Mouse (Mus musculus): ENCODE results near the gene Lpar1. TPM values are rescaled to one million over a fixed set of nuclear protein-coding genes. Genes with fewer than 3 reads are reported as not detected.
"Not testable (repeated sequence)": the region's sequence is repeated elsewhere in the genome, so short reads cannot be mapped to it uniquely, and the experiment has no call there.

Gene Lpar1
- polyA plus RNA-seq, 1 experiment from 2014 or later: 115 TPM

DNA sequence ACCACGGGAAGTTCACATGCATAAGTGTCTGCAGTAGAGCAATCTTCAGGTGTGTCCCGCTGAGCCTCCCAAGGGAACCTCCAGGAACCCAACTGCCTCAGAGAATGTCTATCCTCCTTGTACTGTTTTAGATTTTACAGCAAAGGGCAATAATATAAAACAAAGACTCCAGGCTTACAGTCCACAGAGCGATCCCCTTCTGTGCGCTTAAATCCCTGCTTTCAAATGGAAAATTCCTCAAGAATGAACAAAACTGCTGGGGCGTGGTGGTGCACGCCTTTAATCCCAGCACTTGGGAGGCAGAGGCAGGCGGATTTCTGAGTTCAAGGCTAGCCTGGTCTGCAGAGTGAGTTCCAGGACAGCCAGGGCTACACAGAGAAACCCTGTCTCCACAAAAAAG lies 11.0 kb downstream of the Lpar1 start:
- not testable (repeated sequence) for DNase-seq (ENCODE audit: low spot score); H3K27ac ChIP-seq (replicated peaks; ENCODE audit: low read depth, low read length); ATAC-seq (ENCODE audit: low read depth); H3K9ac ChIP-seq (ENCODE audit: low read depth, low read length); H3K4me2 ChIP-seq (ENCODE audit: low read depth, low read length); H3K9me3 ChIP-seq (ENCODE audit: control insufficient read depth, low read length); H3K27me3 ChIP-seq (replicated peaks; ENCODE audit: control insufficient read depth, insufficient read depth, low read length); H3K4me3 ChIP-seq (ENCODE audit: low read depth, low read length)
- 85% methylated on average over 7 of the region's 7 CpGs for WGBS
- Histone ChIP-seq H3K36me3 (ENCODE audit: control insufficient read depth, insufficient read depth, low read length) (peaks cover 39% of the 10 kb centered on the region), H3K4me1 (ENCODE audit: control insufficient read depth, insufficient read depth, low read length) (peaks cover 26% of the 10 kb centered on the region)

DNA sequence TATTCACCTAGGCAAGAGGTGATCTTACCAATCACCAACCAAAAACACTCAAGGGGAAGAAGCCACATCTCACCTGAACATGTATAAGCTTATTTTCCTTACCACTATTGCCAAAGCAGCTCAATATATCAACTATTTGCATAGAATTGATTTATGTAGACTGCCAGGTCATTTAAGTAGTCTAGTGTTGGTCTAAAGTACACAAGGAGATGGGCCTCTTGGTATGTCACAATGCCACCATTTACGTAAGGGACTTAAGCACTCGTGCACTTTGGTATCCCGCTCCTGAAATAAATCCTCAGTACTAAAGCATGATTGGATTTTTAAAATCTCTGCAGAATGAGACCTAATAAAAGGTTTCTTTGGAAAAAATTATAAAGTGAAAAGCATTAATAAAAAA lies 12.9 kb downstream of the Lpar1 start:
- H3K4me1 ChIP-seq (ENCODE audit: control insufficient read depth, insufficient read depth, low read length): peaks cover 11% of the 10 kb centered on the region
- ATAC-seq (ENCODE audit: low read depth) (no peak), DNase-seq (ENCODE audit: low spot score) (no peak)
- no peak overlapping the region for H3K27ac ChIP-seq (replicated peaks; ENCODE audit: low read depth, low read length)
- WGBS: 91% methylated on average over 3 of the region's 3 CpGs
- no peak overlapping the region for H3K4me3 ChIP-seq (ENCODE audit: low read depth, low read length)
- H3K4me2 ChIP-seq (ENCODE audit: low read depth, low read length): no peak overlapping the region
- no peak overlapping the region for H3K9ac ChIP-seq (ENCODE audit: low read depth, low read length)
- no peaks in the 10 kb centered on the region for H3K27me3 ChIP-seq (replicated peaks; ENCODE audit: control insufficient read depth, insufficient read depth, low read length)
- peaks cover 4% of the 10 kb centered on the region; the same call in 1 of the 2 replicates for H3K9me3 ChIP-seq (ENCODE audit: control insufficient read depth, low read length)
- peaks cover 35% of the 10 kb centered on the region for H3K36me3 ChIP-seq (ENCODE audit: control insufficient read depth, insufficient read depth, low read length)

DNA sequence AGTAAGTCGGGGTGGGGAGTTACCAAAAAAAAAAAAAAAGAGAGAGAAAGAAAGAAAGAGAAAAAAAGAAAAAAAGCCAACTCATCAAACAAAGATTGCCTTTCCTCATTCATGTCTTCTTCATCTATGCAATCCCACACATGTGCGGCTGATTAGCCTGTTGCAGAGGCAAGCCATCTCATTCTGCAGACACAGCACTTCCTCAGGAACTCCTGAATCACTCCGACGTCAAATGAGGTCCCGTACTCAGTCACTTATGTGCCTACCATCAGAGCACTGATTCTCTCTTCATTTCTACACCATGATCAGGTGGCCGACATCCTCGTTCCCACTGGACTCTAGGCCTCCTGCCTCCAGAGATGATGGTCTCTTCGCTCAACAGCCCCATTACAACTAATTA lies 13.3 kb downstream of the Lpar1 start:
- H3K4me2 ChIP-seq (ENCODE audit: low read depth, low read length): no peak overlapping the region
- 63% methylated on average over 8 of the region's 8 CpGs for WGBS
- no peak overlapping the region for H3K27ac ChIP-seq (replicated peaks; ENCODE audit: low read depth, low read length)
- peaks cover 31% of the 10 kb centered on the region for H3K36me3 ChIP-seq (ENCODE audit: control insufficient read depth, insufficient read depth, low read length)
- H3K4me1 ChIP-seq (ENCODE audit: control insufficient read depth, insufficient read depth, low read length): peaks cover 7% of the 10 kb centered on the region
- DNase-seq (ENCODE audit: low spot score) (peak; percentile 34), ATAC-seq (ENCODE audit: low read depth) (no peak)
- no peaks in the 10 kb centered on the region for H3K27me3 ChIP-seq (replicated peaks; ENCODE audit: control insufficient read depth, insufficient read depth, low read length)
- H3K9me3 ChIP-seq (ENCODE audit: control insufficient read depth, low read length): peaks cover 4% of the 10 kb centered on the region; the same call in 1 of the 2 replicates
- H3K9ac ChIP-seq (ENCODE audit: low read depth, low read length): no peak overlapping the region
- H3K4me3 ChIP-seq (ENCODE audit: low read depth, low read length): no peak overlapping the region

DNA sequence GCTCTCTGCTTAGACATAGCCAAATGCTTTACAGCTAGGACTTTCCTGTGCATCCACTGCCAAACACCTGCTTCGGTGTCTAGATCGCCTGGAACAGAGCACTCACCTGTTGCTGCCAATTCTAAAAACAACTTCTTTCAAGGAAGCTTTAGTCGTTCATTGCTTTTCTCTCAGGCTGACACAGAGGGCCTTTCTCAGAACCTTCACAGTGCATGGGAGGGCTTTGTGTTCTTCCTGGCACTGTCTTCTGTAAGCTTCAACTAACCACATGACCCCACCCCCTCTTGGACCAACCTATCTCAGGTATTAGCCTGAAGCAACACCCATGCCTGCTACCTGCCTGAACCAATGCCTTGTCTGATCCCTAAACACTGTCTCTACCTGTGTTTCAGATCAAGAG lies 15.0 kb downstream of the Lpar1 start:
- H3K9me3 ChIP-seq (ENCODE audit: control insufficient read depth, low read length): peaks cover 4% of the 10 kb centered on the region; the same call in 1 of the 2 replicates
- DNase-seq (ENCODE audit: low spot score) (peak; percentile 56), ATAC-seq (ENCODE audit: low read depth) (peak; percentile 68)
- no peak overlapping the region for H3K4me2 ChIP-seq (ENCODE audit: low read depth, low read length)
- WGBS: 73% methylated on average over 3 of the region's 3 CpGs
- no peak overlapping the region for H3K4me3 ChIP-seq (ENCODE audit: low read depth, low read length)
- H3K9ac ChIP-seq (ENCODE audit: low read depth, low read length): no peak overlapping the region
- H3K27ac ChIP-seq (replicated peaks; ENCODE audit: low read depth, low read length): peak overlapping the region; percentile 13; the same call in 1 of the 2 replicates
- H3K27me3 ChIP-seq (replicated peaks; ENCODE audit: control insufficient read depth, insufficient read depth, low read length): no peaks in the 10 kb centered on the region
- H3K4me1 ChIP-seq (ENCODE audit: control insufficient read depth, insufficient read depth, low read length): peaks cover 23% of the 10 kb centered on the region
- H3K36me3 ChIP-seq (ENCODE audit: control insufficient read depth, insufficient read depth, low read length): peaks cover 17% of the 10 kb centered on the region

DNA sequence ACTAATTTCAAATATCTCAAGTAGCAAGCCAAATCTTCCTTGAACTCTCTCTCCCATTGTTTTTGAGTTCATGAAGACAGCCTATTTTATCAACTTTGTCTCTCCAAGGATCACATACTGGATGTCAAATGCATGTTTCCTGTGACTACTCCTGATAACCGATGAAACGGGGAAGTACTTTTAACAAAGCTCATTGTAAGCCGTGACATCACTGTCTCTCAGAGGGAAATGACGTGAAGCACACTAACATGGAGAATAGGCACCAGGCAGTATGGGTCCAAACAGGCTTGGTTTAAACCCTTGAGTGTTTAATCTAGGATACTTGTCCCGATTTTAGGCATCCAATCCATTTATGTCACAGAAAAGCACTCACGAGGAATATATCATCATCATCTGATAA lies 17.9 kb downstream of the Lpar1 start:
- H3K36me3 ChIP-seq (ENCODE audit: control insufficient read depth, insufficient read depth, low read length): peaks cover 5% of the 10 kb centered on the region; the same call in 1 of the 2 replicates
- 84% methylated on average over 6 of the region's 6 CpGs for WGBS
- no peak overlapping the region for H3K9ac ChIP-seq (ENCODE audit: low read depth, low read length)
- DNase-seq (ENCODE audit: low spot score): no peak
- H3K4me1 ChIP-seq (ENCODE audit: control insufficient read depth, insufficient read depth, low read length): peaks cover 31% of the 10 kb centered on the region
- no peak overlapping the region for H3K4me3 ChIP-seq (ENCODE audit: low read depth, low read length)
- H3K27me3 ChIP-seq (replicated peaks; ENCODE audit: control insufficient read depth, insufficient read depth, low read length): no peaks in the 10 kb centered on the region
- no peak overlapping the region for H3K4me2 ChIP-seq (ENCODE audit: low read depth, low read length)
- peaks cover 4% of the 10 kb centered on the region; the same call in 1 of the 2 replicates for H3K9me3 ChIP-seq (ENCODE audit: control insufficient read depth, low read length)
- no peak for ATAC-seq (ENCODE audit: low read depth)
- no peak overlapping the region for H3K27ac ChIP-seq (replicated peaks; ENCODE audit: low read depth, low read length)

DNA sequence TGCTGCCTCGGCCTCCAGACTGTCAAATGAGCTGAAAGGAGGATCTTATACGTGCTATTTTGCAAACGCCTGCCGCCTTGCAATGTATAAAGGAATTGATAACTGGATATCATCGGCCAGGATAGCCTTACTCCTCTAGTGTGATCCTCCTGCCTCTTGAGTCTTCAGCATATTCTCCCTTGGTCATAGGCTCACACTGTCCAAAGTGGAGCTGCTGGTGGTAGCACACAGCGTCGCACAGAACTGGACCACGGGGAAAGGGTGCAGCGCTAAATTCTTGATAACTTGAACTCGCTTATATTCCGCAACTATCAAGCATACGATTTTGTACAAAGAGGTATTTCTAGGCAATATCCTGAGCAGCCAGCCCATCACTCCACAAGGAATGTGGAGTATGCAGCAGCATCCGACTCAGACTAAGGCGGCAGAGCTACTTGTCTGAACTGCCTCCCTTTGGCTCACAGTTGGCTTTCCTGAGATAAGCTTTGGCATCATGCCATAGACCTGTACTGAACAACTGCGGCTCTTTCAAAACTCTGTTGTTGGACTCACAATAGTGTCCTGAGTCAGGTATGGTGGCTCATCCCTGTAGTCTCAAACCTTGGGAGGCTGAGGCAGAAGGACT lies 18.9 kb downstream of the Lpar1 start:
- ATAC-seq (ENCODE audit: low read depth): 0 out of 2 replicates have a peak, but pooled peaks have one; percentile 45
- H3K4me3 ChIP-seq (ENCODE audit: low read depth, low read length): no peak overlapping the region
- H3K9ac ChIP-seq (ENCODE audit: low read depth, low read length): 0 out of 2 replicates have a peak overlapping the region, but pooled peaks have one; percentile 22
- H3K36me3 ChIP-seq (ENCODE audit: control insufficient read depth, insufficient read depth, low read length): peaks cover 5% of the 10 kb centered on the region; the same call in 1 of the 2 replicates
- H3K4me1 ChIP-seq (ENCODE audit: control insufficient read depth, insufficient read depth, low read length): peaks cover 37% of the 10 kb centered on the region
- H3K9me3 ChIP-seq (ENCODE audit: control insufficient read depth, low read length): peaks cover 4% of the 10 kb centered on the region; the same call in 1 of the 2 replicates
- H3K27ac ChIP-seq (replicated peaks; ENCODE audit: low read depth, low read length): no peak overlapping the region
- DNase-seq (ENCODE audit: low spot score): peak; percentile 80
- no peaks in the 10 kb centered on the region for H3K27me3 ChIP-seq (replicated peaks; ENCODE audit: control insufficient read depth, insufficient read depth, low read length)
- H3K4me2 ChIP-seq (ENCODE audit: low read depth, low read length): no peak overlapping the region
- 66% methylated on average over 15 of the region's 15 CpGs for WGBS

DNA sequence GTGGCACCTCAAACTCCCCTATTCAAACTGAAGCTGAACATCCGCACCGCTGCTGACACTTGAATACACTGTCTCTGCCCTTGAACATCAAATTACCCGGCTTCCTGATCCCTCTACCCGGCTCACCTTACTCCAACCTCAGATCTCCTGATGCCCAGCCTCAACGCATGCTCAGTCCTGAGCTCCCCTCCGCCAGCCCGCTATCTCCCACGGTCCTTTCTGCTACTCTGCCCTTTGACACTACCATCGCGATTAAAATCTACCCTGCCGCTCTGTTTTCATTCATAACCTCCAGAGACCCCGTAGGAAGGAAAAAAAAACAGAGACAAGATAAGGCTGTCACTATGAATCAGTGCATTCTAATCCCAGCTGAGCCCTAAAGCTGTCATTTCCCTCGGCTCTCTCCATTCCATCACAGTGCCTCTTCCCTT lies 19.5 kb downstream of the Lpar1 start:
- no peak for ATAC-seq (ENCODE audit: low read depth)
- no peak for DNase-seq (ENCODE audit: low spot score)
- Histone ChIP-seq H3K4me2 (ENCODE audit: low read depth, low read length) (peak overlapping the region; percentile 15; the same call in 1 of the 2 replicates), H3K27me3 (replicated peaks; ENCODE audit: control insufficient read depth, insufficient read depth, low read length) (no peaks in the 10 kb centered on the region), H3K4me3 (ENCODE audit: low read depth, low read length) (no peak overlapping the region), H3K36me3 (ENCODE audit: control insufficient read depth, insufficient read depth, low read length) (peaks cover 5% of the 10 kb centered on the region; the same call in 1 of the 2 replicates), H3K27ac (replicated peaks; ENCODE audit: low read depth, low read length) (no peak overlapping the region), H3K4me1 (ENCODE audit: control insufficient read depth, insufficient read depth, low read length) (peaks cover 41% of the 10 kb centered on the region), H3K9me3 (ENCODE audit: control insufficient read depth, low read length) (peaks cover 4% of the 10 kb centered on the region; the same call in 1 of the 2 replicates), H3K9ac (ENCODE audit: low read depth, low read length) (0 out of 2 replicates have a peak overlapping the region, but pooled peaks have one; percentile 22)
- 24% methylated on average over 13 of the region's 13 CpGs for WGBS

DNA sequence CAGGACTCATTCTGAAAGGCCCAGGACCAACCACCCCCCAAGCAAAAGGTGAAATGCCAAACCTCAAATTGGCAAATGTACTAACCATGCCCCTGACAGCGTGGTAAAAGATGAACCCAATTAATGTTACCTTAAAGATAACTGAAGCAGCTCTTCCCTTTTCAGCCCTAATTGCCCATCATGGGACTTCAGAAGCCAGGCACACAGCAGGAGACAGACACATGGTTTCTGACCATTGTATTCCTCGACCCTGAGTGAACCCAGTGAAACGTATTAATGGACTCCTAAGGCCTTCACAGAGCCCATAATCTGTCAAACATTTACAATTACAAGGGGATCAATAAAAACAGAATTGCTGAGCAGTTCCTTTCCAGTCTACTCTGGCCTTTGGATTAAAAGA lies 20.2 kb downstream of the Lpar1 start:
- Histone ChIP-seq H3K4me2 (ENCODE audit: low read depth, low read length) (peak overlapping the region; percentile 15; the same call in 1 of the 2 replicates), H3K36me3 (ENCODE audit: control insufficient read depth, insufficient read depth, low read length) (peaks cover 5% of the 10 kb centered on the region; the same call in 1 of the 2 replicates), H3K9me3 (ENCODE audit: control insufficient read depth, low read length) (peaks cover 4% of the 10 kb centered on the region; the same call in 1 of the 2 replicates), H3K9ac (ENCODE audit: low read depth, low read length) (no peak overlapping the region), H3K4me3 (ENCODE audit: low read depth, low read length) (no peak overlapping the region), H3K4me1 (ENCODE audit: control insufficient read depth, insufficient read depth, low read length) (peaks cover 46% of the 10 kb centered on the region), H3K27ac (replicated peaks; ENCODE audit: low read depth, low read length) (no peak overlapping the region), H3K27me3 (replicated peaks; ENCODE audit: control insufficient read depth, insufficient read depth, low read length) (no peaks in the 10 kb centered on the region)
- WGBS: 38% methylated on average over 3 of the region's 3 CpGs
- ATAC-seq (ENCODE audit: low read depth): no peak
- DNase-seq (ENCODE audit: low spot score): no peak

Measured in embryonic facial prominence, embryonic 14.5 days (tissue).